Mouse (Mus musculus) hindbrain, embryonic 12.5 days (tissue): ENCODE results near the gene Lipa. TPM values are rescaled to one million over a fixed set of nuclear protein-coding genes. Genes with fewer than 3 reads are reported as not detected.

Experiments
- ATAC-seq: fragments of 200-750 bp; cut with Nextera tagmentation; 2 replicates; pipeline ENCODE4 v1.8.0; 2017; ENCODE audit warnings: moderate TSS enrichment; ENCODE audit not compliant: low FRiP score
- H3K27ac ChIP-seq: fragments of 300-500 bp; sonication (generic); 2 replicates; pipeline ENCODE4 v1.5.1; 2016; ENCODE audit warnings: mild to moderate bottlenecking
- H3K27me3 ChIP-seq: fragments of 300-500 bp; sonication (generic); 2 replicates; pipeline ENCODE4 v1.6.1; 2016; ENCODE audit warnings: mild to moderate bottlenecking
- H3K36me3 ChIP-seq: fragments of 300-500 bp; sonication (generic); 2 replicates; pipeline ENCODE4 v1.6.1; 2016; ENCODE audit warnings: mild to moderate bottlenecking
- H3K4me1 ChIP-seq: fragments of 300-500 bp; sonication (generic); 2 replicates; pipeline ENCODE4 v1.6.1; 2016
- H3K4me2 ChIP-seq: fragments of 300-500 bp; sonication (generic); replicated peaks from 2 replicates; pipeline ENCODE4 v1.6.1; 2016; ENCODE audit warnings: mild to moderate bottlenecking
- H3K4me3 ChIP-seq: fragments of 300-500 bp; sonication (generic); 2 replicates; pipeline ENCODE4 v1.5.1; 2016; ENCODE audit warnings: mild to moderate bottlenecking
- H3K9ac ChIP-seq: fragments of 300-500 bp; sonication (generic); 2 replicates; pipeline ENCODE4 v1.6.1; 2016; ENCODE audit warnings: mild to moderate bottlenecking, moderate library complexity
- H3K9me3 ChIP-seq: fragments of 300-500 bp; sonication (generic); replicated peaks from 2 replicates; pipeline ENCODE4 v1.6.1; 2016; ENCODE audit warnings: mild to moderate bottlenecking
- WGBS: fragments of 180-500 bp; shearing (Covaris S2); methylation state at CpG from one replicate; pipeline ENCODE4 v1.1.7; 2016; 5-methylcytosine and 5-hydroxymethylcytosine counted together
- polyA plus RNA-seq: library from polyadenylated mRNA; unstranded; fragments of >200 nt; fragmentation: Nextera tagmentation; extraction: Ambion mirVana; gene quantifications from 2 replicates; pipeline ENCODE4 v1.2.1, GENCODE M21; 2016

Gene Lipa
- polyA plus RNA-seq, 1 experiment from 2014 or later: 28.6 TPM

DNA sequence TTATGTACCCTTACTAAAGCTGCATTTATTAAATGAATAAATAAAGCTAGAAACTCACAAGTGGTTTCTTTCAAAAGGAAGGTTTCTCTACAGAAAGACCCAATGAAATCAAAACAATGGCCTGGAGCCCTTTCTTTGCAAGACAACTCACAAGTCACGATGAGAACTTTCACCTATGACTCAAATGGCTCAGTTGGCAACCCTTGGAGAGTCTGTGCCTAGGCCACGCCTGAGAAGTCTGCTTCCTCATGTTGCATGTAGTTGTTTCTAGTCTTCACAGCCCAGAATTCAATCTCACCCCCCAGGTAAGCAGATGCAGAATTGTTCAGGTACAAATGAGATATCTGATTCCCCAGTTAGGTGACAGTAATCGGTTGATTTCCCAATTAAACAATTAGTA, 7.6 kb downstream of the Lipa start:
- 83% methylated on average over 3 of the region's 3 CpGs for WGBS
- Histone ChIP-seq H3K9ac (no peak overlapping the region), H3K4me2 (no peak overlapping the region), H3K4me1 (no peaks in the 10 kb centered on the region), H3K27me3 (no peaks in the 10 kb centered on the region), H3K9me3 (no peaks in the 10 kb centered on the region), H3K27ac (no peak overlapping the region), H3K36me3 (no peaks in the 10 kb centered on the region), H3K4me3 (no peak overlapping the region)
- no peak for ATAC-seq

DNA sequence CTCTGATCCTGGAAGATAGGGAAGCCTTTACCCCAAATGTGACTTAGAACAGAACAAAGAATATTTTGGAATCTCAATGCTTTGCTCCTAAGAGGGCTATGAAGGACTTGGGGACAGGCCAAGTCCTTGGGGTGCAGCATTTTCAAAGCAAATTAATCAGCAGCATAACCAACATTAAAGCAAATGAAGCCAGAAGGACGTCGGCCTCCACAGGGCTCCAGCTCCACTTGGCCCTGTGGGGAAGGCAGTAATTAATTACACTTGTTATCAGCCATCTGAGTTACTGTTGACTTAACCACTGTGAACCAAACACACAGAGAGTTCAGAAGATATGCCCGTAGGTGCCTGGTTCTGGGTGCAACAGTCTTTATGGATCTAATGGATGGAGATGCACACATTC, 8.5 kb downstream of the Lipa start:
- 58% methylated on average over 3 of the region's 3 CpGs for WGBS
- Histone ChIP-seq H3K4me1 (no peaks in the 10 kb centered on the region), H3K27ac (no peak overlapping the region), H3K4me2 (no peak overlapping the region), H3K4me3 (no peak overlapping the region), H3K9me3 (no peaks in the 10 kb centered on the region), H3K27me3 (no peaks in the 10 kb centered on the region), H3K9ac (no peak overlapping the region), H3K36me3 (no peaks in the 10 kb centered on the region)
- no peak for ATAC-seq

DNA sequence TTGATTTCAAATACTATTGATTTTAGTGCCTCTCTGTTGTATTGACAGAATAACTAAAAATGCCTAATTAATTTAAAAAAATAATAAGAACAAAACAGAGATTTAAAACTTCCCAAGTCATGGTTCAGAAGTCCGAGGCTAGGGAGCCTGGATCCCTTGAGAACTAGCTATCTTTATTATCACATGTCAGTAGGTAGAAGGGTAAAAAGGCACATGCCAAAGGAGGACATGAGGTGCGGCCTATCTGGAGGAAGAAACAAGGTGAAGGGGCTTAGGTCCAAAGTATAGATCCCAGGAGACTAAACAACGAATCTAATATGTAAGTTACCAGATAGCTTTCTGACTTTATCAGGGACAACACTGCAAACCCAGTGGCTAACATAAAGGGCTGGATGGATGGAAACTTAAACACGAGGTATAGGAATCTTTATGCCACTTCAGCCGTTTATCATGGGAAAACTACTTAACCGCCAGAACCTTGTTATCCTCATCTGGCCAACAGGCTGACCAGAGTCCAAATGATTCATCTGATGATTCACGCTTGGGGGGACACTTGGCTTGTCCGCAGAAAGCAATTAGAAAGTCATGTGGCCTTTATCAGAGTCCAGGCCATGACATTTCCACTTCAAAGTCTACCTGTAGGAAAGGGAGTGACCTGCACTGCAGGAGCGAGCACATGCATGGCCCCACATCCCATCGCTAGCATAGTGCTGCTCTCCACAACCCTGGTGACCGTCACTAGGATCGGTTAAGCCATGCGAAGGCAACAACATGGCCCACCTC, 9.3 kb downstream of the Lipa start:
- Histone ChIP-seq H3K9ac (no peak overlapping the region), H3K36me3 (no peaks in the 10 kb centered on the region), H3K9me3 (no peaks in the 10 kb centered on the region), H3K27ac (no peak overlapping the region), H3K27me3 (no peaks in the 10 kb centered on the region), H3K4me1 (no peaks in the 10 kb centered on the region), H3K4me3 (no peak overlapping the region), H3K4me2 (no peak overlapping the region)
- WGBS: 94% methylated on average over 13 of the region's 13 CpGs
- no peak for ATAC-seq

DNA sequence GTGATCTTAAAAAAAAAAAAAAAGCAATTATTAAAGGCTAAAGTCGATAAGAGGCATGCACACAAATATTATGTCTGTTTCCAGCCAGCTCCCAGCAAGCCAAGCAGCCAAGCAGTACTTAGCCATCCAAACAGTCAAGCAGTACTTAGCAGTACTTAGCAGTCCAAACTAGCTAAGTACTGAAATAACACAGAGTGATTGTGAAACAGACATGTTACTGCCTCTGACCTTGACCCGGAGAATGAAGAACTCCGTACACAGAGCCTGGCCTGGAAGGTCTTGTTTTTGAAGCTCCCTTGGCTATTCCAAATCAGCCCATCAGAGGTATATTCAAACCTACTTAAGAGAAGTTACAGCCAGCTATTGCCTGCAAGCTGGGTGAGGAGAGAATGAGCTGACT, 10.1 kb downstream of the Lipa start:
- Histone ChIP-seq H3K9ac (no peak overlapping the region), H3K4me1 (no peaks in the 10 kb centered on the region), H3K4me3 (no peak overlapping the region), H3K36me3 (no peaks in the 10 kb centered on the region), H3K27me3 (no peaks in the 10 kb centered on the region), H3K9me3 (no peaks in the 10 kb centered on the region), H3K4me2 (no peak overlapping the region), H3K27ac (no peak overlapping the region)
- 95% methylated on average over 3 of the region's 3 CpGs for WGBS
- ATAC-seq: no peak

DNA sequence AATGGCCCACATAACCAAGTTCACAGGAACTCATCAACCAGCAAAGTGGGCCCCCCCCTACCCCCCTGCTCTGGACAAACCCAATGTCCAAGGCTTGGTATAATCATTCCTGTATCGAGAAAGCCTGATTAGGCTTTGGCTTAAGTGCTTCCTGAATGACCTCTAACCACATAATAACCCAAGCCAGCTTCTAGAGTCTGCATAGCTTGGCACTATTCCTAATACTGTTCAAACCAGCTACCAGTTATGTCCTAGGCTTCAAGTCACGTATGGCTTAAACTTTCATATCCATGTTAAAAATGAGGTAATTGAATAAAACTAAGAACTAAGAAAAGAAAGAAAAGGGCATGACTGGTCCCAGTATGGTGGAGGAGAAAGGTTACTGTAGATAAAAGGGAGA, 10.9 kb downstream of the Lipa start:
- WGBS: 87% methylated on average over 2 of the region's 2 CpGs
- Histone ChIP-seq H3K27me3 (no peaks in the 10 kb centered on the region), H3K4me3 (no peak overlapping the region)

DNA sequence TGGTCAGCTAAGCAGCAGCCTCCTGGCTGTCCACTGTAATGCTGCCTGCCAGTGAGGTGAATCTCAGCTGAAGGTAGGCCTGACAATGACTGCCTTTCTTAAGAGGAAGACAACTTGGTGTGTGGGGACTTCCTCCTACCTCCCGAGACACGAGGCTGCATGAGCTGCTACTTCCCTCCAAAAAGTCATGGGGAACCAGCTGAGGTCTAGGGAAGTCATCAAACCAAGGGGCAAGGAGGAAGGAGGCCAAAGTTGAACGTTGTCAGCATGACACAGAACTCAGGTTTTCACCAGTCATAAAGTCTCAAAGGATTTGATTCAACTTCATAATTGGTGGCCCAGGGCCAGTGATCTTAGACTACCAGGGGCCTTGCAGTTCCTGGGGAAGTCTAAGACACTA, 11.6 kb downstream of the Lipa start:
- H3K4me2 ChIP-seq: no peak overlapping the region
- ATAC-seq: no peak
- no peaks in the 10 kb centered on the region for H3K4me1 ChIP-seq
- H3K4me3 ChIP-seq: no peak overlapping the region
- WGBS: 84% methylated on average over 3 of the region's 3 CpGs
- H3K27ac ChIP-seq: no peak overlapping the region
- no peaks in the 10 kb centered on the region for H3K9me3 ChIP-seq
- no peaks in the 10 kb centered on the region for H3K27me3 ChIP-seq
- H3K9ac ChIP-seq: no peak overlapping the region
- no peaks in the 10 kb centered on the region for H3K36me3 ChIP-seq

More for the DNA sequence above, 10.9 kb downstream of the Lipa start:
- H3K4me2 ChIP-seq: no peak overlapping the region
- H3K4me1 ChIP-seq: no peaks in the 10 kb centered on the region
- no peaks in the 10 kb centered on the region for H3K9me3 ChIP-seq
- ATAC-seq: no peak
- H3K36me3 ChIP-seq: no peaks in the 10 kb centered on the region
- no peak overlapping the region for H3K27ac ChIP-seq
- H3K9ac ChIP-seq: no peak overlapping the region

DNA sequence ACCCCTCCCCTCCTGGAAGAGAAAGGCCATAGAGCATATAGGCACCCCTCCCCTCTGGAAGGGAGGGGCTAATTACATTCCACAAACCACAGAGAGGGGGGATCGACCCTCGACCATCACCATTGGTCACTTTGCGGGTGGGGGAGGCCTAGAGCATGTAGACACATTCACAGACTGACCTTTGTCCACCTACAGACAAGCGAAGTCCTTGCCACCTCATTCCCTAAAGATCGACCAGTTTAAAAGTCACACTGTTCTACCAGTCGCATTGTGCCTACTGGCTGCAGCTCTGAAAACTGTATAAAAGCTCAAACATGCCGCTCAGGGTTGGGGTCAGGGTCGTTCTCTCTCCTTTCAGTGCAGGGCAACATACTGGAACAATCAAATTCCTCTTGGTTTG, 15.7 kb downstream of the Lipa start:
- H3K4me2 ChIP-seq: no peak overlapping the region
- H3K4me3 ChIP-seq: no peak overlapping the region
- H3K9me3 ChIP-seq: no peaks in the 10 kb centered on the region
- no peak for ATAC-seq
- H3K36me3 ChIP-seq: peaks cover 5% of the 10 kb centered on the region; the same call in 1 of the 2 replicates
- H3K27ac ChIP-seq: no peak overlapping the region
- 55% methylated on average over 8 of the region's 8 CpGs for WGBS
- H3K4me1 ChIP-seq: no peaks in the 10 kb centered on the region
- H3K9ac ChIP-seq: no peak overlapping the region
- H3K27me3 ChIP-seq: no peaks in the 10 kb centered on the region

DNA sequence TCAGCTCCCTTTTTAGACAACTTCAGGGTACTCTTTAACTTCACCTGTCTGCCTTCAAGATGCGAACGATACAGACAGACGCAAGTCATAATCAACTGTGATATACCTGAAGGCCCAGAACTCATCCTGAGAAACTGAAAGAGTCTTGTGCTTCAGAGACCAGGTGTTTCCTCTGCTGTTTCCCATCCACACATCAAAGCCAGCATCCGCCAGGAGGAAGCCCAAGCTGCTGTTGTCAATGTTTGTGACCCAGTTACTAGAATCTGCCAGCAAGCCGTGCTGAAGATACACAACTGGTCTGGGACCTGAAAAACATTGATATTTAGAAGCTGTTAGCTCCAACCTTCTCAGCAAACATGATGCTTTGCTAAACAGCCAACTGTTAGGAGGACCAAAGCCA, 16.6 kb downstream of the Lipa start:
- Histone ChIP-seq H3K4me3 (no peak overlapping the region), H3K9ac (no peak overlapping the region), H3K27me3 (no peaks in the 10 kb centered on the region), H3K27ac (no peak overlapping the region), H3K4me1 (no peaks in the 10 kb centered on the region), H3K9me3 (no peaks in the 10 kb centered on the region), H3K4me2 (no peak overlapping the region), H3K36me3 (peaks cover 6% of the 10 kb centered on the region)
- WGBS: 94% methylated on average over 5 of the region's 5 CpGs
- ATAC-seq: no peak

DNA sequence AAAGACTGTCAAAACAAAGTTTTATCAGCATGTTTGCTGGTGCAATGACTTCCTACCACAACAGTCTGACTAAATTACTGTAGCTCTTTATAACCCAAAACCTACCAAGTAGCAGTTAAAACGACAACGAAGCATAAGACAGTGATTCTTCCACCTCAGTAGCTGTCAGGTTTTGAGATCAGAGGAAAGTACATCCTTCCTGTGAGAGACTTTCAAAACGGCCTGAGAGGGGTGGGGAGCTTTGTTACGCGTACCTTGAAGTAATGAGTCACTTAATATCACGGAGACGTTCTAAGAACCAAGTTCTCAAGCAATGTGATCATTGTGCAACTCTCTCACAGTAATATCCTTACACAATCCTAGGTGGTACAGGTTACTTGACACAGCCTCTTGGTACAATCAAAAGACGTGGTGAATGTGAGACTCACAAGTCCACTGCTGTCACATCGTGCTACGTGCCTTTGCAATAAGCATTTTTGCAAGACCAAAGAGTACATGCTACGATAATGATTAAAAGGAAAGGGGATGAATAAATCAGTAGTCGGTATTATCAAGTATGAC, 22.0 kb downstream of the Lipa start:
- no peak for ATAC-seq
- Histone ChIP-seq H3K4me3 (no peak overlapping the region), H3K4me1 (no peaks in the 10 kb centered on the region), H3K36me3 (peaks cover 6% of the 10 kb centered on the region), H3K27me3 (no peaks in the 10 kb centered on the region), H3K4me2 (no peak overlapping the region), H3K9me3 (no peaks in the 10 kb centered on the region), H3K27ac (no peak overlapping the region), H3K9ac (no peak overlapping the region)
- WGBS: 95% methylated on average over 12 of the region's 12 CpGs

DNA sequence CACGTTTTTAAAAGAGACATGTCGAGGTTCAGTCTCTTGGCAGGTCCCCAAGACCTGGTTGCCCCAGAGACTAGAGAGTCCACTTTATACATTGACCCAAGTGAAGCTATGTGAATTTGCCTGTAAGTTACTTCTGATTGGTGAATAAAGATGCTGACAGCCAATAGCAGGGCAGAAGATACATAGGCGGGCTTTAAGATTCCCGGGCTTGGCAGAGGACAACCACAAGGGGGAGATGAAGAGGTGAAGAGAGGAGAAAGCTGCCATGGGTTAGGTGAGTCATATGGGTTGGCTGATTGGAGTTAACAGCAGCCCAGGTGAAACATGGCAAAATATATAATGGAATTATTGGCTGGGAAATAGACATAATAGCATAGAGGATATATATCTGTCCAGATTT, 26.5 kb downstream of the Lipa start:
- no peak for ATAC-seq
- Histone ChIP-seq H3K9ac (no peak overlapping the region), H3K4me2 (no peak overlapping the region), H3K4me1 (no peaks in the 10 kb centered on the region), H3K27ac (no peak overlapping the region), H3K9me3 (no peaks in the 10 kb centered on the region), H3K27me3 (no peaks in the 10 kb centered on the region), H3K4me3 (no peak overlapping the region), H3K36me3 (peaks cover 4% of the 10 kb centered on the region)
- WGBS: 53% methylated on average over 4 of the region's 4 CpGs

DNA sequence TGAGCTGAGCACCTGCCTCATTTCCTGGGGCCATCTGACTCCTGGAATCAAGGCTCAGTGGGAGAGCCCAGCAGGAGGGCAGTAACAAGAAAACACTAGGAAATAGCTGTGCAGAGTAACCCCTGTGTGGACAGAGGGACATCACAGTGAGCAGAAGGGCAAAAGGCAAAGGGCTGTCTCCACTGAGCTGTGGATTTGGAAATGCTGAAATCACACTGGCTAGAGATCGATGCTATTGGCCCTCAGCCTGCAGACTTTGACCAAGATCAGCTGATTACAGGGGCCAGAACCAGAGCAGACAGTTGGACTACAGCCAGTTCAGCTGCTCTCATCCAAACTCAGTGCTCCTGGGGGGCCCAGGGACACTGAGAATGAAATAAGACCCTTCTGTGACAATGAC, 30.9 kb downstream of the Lipa start:
- 85% methylated on average over 1 of the region's 1 CpGs for WGBS
- H3K27ac ChIP-seq: no peak overlapping the region
- peaks cover 6% of the 10 kb centered on the region; the same call in 1 of the 2 replicates for H3K36me3 ChIP-seq
- no peak overlapping the region for H3K4me2 ChIP-seq
- no peaks in the 10 kb centered on the region for H3K9me3 ChIP-seq
- H3K27me3 ChIP-seq: no peaks in the 10 kb centered on the region
- no peak for ATAC-seq
- H3K9ac ChIP-seq: no peak overlapping the region
- no peaks in the 10 kb centered on the region for H3K4me1 ChIP-seq
- no peak overlapping the region for H3K4me3 ChIP-seq

DNA sequence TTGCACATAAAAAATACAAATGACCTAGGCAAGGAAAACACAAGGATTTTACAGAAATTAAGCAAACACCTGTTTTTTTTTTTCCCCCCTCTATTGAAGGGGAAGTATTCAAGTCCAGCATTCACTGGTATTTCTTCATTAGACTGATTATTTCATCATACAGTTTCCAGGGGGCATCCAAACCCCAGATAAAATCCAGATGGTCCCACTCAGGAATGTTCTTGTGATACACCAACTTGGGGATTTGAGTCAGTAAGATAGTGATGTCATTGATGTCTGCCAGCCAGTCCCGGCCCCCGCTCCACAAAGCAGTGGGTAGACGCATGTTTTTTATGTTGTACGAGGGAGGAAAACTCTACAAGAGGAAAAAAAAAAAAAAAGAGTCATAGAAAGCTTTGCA, 33.4 kb downstream of the Lipa start:
- no peak overlapping the region for H3K4me3 ChIP-seq
- ATAC-seq: no peak

DNA sequence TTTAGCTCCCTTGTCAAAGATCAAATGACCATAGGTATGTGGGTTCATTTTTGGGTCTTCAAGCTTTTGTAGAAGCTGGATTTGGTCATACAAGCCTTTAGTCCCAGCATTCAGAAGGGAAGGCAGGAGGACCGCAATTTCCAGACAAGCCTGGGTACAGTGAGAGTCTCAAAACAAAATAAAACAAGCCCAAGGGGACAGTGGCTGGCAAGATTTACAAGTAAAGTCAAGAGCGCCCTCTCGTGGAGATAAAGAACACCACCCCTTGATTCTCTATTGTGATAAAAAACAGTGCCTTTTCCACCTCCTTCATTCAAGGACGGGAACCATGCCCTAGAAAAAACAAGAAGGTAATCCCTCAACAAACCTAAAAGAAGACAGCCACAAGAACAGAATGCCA, 43.7 kb downstream of the Lipa start:
- Histone ChIP-seq H3K9ac (no peak overlapping the region), H3K4me3 (no peak overlapping the region), H3K9me3 (no peaks in the 10 kb centered on the region), H3K27me3 (no peaks in the 10 kb centered on the region), H3K36me3 (no peaks in the 10 kb centered on the region), H3K4me2 (no peak overlapping the region), H3K4me1 (no peaks in the 10 kb centered on the region), H3K27ac (no peak overlapping the region)
- ATAC-seq: no peak
- 15% methylated on average over 4 of the region's 4 CpGs for WGBS

More for the DNA sequence above, 33.4 kb downstream of the Lipa start:
- Histone ChIP-seq H3K27ac (no peak overlapping the region), H3K4me1 (no peaks in the 10 kb centered on the region), H3K9ac (no peak overlapping the region), H3K9me3 (no peaks in the 10 kb centered on the region), H3K36me3 (peaks cover 6% of the 10 kb centered on the region; the same call in 1 of the 2 replicates), H3K27me3 (no peaks in the 10 kb centered on the region), H3K4me2 (no peak overlapping the region)
- 91% methylated on average over 4 of the region's 4 CpGs for WGBS
